28 mouse cellular contexts compared by ENCODE assay signal in the genomic region with DNA sequence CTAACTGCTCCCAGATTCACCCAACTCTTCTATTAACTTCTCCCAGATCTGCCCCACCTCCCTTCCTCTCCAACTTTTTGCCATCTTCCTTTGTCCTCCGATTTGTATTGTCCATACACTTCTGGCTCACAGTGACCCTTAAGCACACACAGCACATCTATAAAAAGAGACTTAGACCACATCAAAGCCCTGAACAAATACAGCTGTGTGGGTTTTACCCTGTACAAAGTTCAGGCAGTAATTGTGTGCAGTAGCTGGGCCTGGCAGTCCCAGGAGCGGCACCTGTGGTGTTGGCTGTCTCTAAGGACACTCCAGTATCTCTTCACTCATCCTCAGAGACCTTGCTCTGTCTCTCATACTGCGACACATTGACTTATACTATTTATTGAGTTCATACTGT.
DNase-seq lines count a peak whose midpoint lies in the region; ATAC-seq lines count a peak whose summit lies in the region.
"Had no signal": no experiment of that assay in that cellular context is flagged by ENCODE, and none has a peak within 500 bp of the region (broad histone marks: within the 10 kb centered on the region; RNA-seq: fewer than 3 reads in every experiment).

No protein-coding gene starts in this region.

- H3K9me3 ChIP-seq in liver, embryonic 11.5 days (ENCODE audit: control insufficient read depth, low read length) = no peaks in the 10 kb centered on the region
- no peaks in the 10 kb centered on the region for H3K9me3 ChIP-seq in intestine, embryonic 14.5 days (ENCODE audit: control insufficient read depth, low read length)
- H3K9me3 ChIP-seq in intestine, embryonic 16.5 days (ENCODE audit: control insufficient read depth, low read length) = no peaks in the 10 kb centered on the region
- H3K9me3 ChIP-seq in stomach, embryonic 15.5 days = no peaks in the 10 kb centered on the region
- H3K9me3 ChIP-seq: embryonic facial prominence, embryonic 12.5 days; embryonic facial prominence, embryonic 15.5 days; forebrain, embryonic 12.5 days; forebrain, embryonic 15.5 days; heart, embryonic 13.5 days had no signal

- no peak for DNase-seq in liver, embryonic 11.5 days (ENCODE audit: low spot score)
- no peak for DNase-seq in liver
- DNase-seq in intestine, embryonic 14.5 days (ENCODE audit: low spot score) = no peak
- DNase-seq in frontal cortex, adult 2 months (ENCODE audit: extremely low spot score in 1 of 2, low spot score in 1 of 2) = no peak
- DNase-seq in frontal cortex, postnatal 10 days (ENCODE audit: low spot score in 2 of 2) = no peak
- DNase-seq: adrenal gland, adult 8-10 months; adrenal gland, postnatal 25 days; cerebellum, adult 11-12 months; cerebellum, adult 8-10 months; cerebellum, postnatal 10 days; cerebellum, postnatal 36 days; gastrocnemius, adult 2 months; gastrocnemius, postnatal 14 days; heart, adult 11 months; heart, postnatal 14 days; heart, postnatal 4 days had no signal

- H3K4me1 ChIP-seq in liver, embryonic 11.5 days (replicated peaks; ENCODE audit: control insufficient read depth, insufficient read depth, low read length) = no peaks in the 10 kb centered on the region
- H3K4me1 ChIP-seq in intestine, embryonic 14.5 days (replicated peaks; ENCODE audit: control insufficient read depth, insufficient read depth, low read length) = no peaks in the 10 kb centered on the region
- H3K4me1 ChIP-seq in intestine, embryonic 16.5 days (ENCODE audit: control insufficient read depth, insufficient read depth, low read length) = no peaks in the 10 kb centered on the region
- no peaks in the 10 kb centered on the region for H3K4me1 ChIP-seq in stomach, embryonic 15.5 days
- H3K4me1 ChIP-seq: embryonic facial prominence, embryonic 12.5 days; embryonic facial prominence, embryonic 15.5 days; forebrain, embryonic 12.5 days; forebrain, embryonic 15.5 days; heart, embryonic 13.5 days had no signal

- no peak overlapping the region for H3K27ac ChIP-seq in liver, embryonic 11.5 days (ENCODE audit: low read depth, low read length)
- H3K27ac ChIP-seq in intestine, embryonic 14.5 days (ENCODE audit: low read depth) = no peak overlapping the region
- no peak overlapping the region for H3K27ac ChIP-seq in intestine, embryonic 16.5 days (ENCODE audit: low read length)
- no peak overlapping the region for H3K27ac ChIP-seq in stomach, embryonic 15.5 days
- H3K27ac ChIP-seq: embryonic facial prominence, embryonic 12.5 days; embryonic facial prominence, embryonic 15.5 days; forebrain, embryonic 12.5 days; forebrain, embryonic 15.5 days; gastrocnemius, adult 2 months; heart, embryonic 13.5 days; hindbrain, embryonic 14.5 days; hindbrain, postnatal 0 days had no signal

- H3K4me2 ChIP-seq in liver, embryonic 11.5 days = no peak overlapping the region
- no peak overlapping the region for H3K4me2 ChIP-seq in intestine, embryonic 14.5 days (ENCODE audit: low read length)
- H3K4me2 ChIP-seq in intestine, embryonic 16.5 days (ENCODE audit: low read depth, low read length) = no peak overlapping the region
- H3K4me2 ChIP-seq in stomach, embryonic 15.5 days = no peak overlapping the region
- H3K4me2 ChIP-seq: embryonic facial prominence, embryonic 12.5 days; embryonic facial prominence, embryonic 15.5 days; forebrain, embryonic 12.5 days; forebrain, embryonic 15.5 days; heart, embryonic 13.5 days; hindbrain, embryonic 14.5 days had no signal

- H3K36me3 ChIP-seq in liver, embryonic 11.5 days (ENCODE audit: control insufficient read depth, insufficient read depth, low read length) = no peaks in the 10 kb centered on the region
- no peaks in the 10 kb centered on the region for H3K36me3 ChIP-seq in intestine, embryonic 14.5 days (ENCODE audit: control insufficient read depth, insufficient read depth, low read length)
- no peaks in the 10 kb centered on the region for H3K36me3 ChIP-seq in intestine, embryonic 16.5 days (ENCODE audit: control insufficient read depth, insufficient read depth, low read length)
- no peaks in the 10 kb centered on the region for H3K36me3 ChIP-seq in stomach, embryonic 15.5 days
- H3K36me3 ChIP-seq: embryonic facial prominence, embryonic 12.5 days; embryonic facial prominence, embryonic 15.5 days; forebrain, embryonic 12.5 days; forebrain, embryonic 15.5 days; heart, embryonic 13.5 days had no signal

- 0 out of 2 replicates have a peak, but pooled peaks have one; percentile 45 for ATAC-seq in liver, embryonic 11.5 days (replicated peaks; ENCODE audit: low FRiP score)
- peak; percentile 82 for ATAC-seq in intestine, embryonic 14.5 days (replicated peaks; ENCODE audit: low FRiP score, low TSS enrichment, low read depth)
- peak; percentile 96 for ATAC-seq in intestine, embryonic 16.5 days
- ATAC-seq in stomach, embryonic 15.5 days (ENCODE audit: insufficient read depth, low FRiP score, low read depth) = peak; percentile 73; the same call in 1 of the 2 replicates
- ATAC-seq in erythroid progenitor cell, adult 5-6 weeks (replicated peaks; ENCODE audit: low FRiP score, poor library complexity, severe bottlenecking) = no peak
- ATAC-seq: activated CD4-positive, CD25-positive, alpha-beta regulatory T cell, adult 4 months; CD4-positive, CD25-positive, alpha-beta regulatory T cell, adult 4 months; forebrain, embryonic 15.5 days; hindbrain, postnatal 0 days had no signal

- no peaks in the 10 kb centered on the region for H3K27me3 ChIP-seq in liver, embryonic 11.5 days (replicated peaks; ENCODE audit: control insufficient read depth, insufficient read depth, low read length)
- H3K27me3 ChIP-seq in intestine, embryonic 14.5 days (replicated peaks; ENCODE audit: control insufficient read depth, insufficient read depth, low read length) = no peaks in the 10 kb centered on the region
- H3K27me3 ChIP-seq in intestine, embryonic 16.5 days (replicated peaks; ENCODE audit: control insufficient read depth, insufficient read depth, low read length) = no peaks in the 10 kb centered on the region
- H3K27me3 ChIP-seq in stomach, embryonic 15.5 days (replicated peaks) = no peaks in the 10 kb centered on the region
- H3K27me3 ChIP-seq: embryonic facial prominence, embryonic 12.5 days; embryonic facial prominence, embryonic 15.5 days; forebrain, embryonic 12.5 days; forebrain, embryonic 15.5 days; heart, embryonic 13.5 days had no signal

- H3K9ac ChIP-seq in liver, embryonic 11.5 days (ENCODE audit: low read depth, low read length) = no peak overlapping the region
- no peak overlapping the region for H3K9ac ChIP-seq in intestine, embryonic 14.5 days (ENCODE audit: low read length)
- H3K9ac ChIP-seq in intestine, embryonic 16.5 days (ENCODE audit: low read depth, low read length) = no peak overlapping the region
- no peak overlapping the region for H3K9ac ChIP-seq in stomach, embryonic 15.5 days
- H3K9ac ChIP-seq: embryonic facial prominence, embryonic 12.5 days; embryonic facial prominence, embryonic 15.5 days; forebrain, embryonic 12.5 days; forebrain, embryonic 15.5 days; heart, embryonic 13.5 days; hindbrain, embryonic 14.5 days had no signal

- H3K4me3 ChIP-seq in liver, embryonic 11.5 days (ENCODE audit: low read depth, low read length) = no peak overlapping the region
- no peak overlapping the region for H3K4me3 ChIP-seq in intestine, embryonic 14.5 days (ENCODE audit: low read depth, low read length)
- no peak overlapping the region for H3K4me3 ChIP-seq in intestine, embryonic 16.5 days (ENCODE audit: low read length)
- H3K4me3 ChIP-seq in stomach, embryonic 15.5 days (replicated peaks) = no peak overlapping the region
- H3K4me3 ChIP-seq: embryonic facial prominence, embryonic 12.5 days; embryonic facial prominence, embryonic 15.5 days; forebrain, embryonic 12.5 days; forebrain, embryonic 15.5 days; gastrocnemius, adult 2 months; heart, embryonic 13.5 days had no signal

- 72% methylated on average over 3 of the region's 3 CpGs for whole genome bisulfite sequencing in liver, embryonic 11.5 days
- 65% methylated on average over 3 of the region's 3 CpGs for WGBS in intestine, embryonic 14.5 days
- WGBS in intestine, embryonic 16.5 days = 53% methylated on average over 3 of the region's 3 CpGs
- WGBS in stomach, embryonic 15.5 days = 58% methylated on average over 3 of the region's 3 CpGs
